Mouse (Mus musculus): ENCODE data around the gene Atxn10.

Atxn10 gene

GRCm38 (mm10) chr15:85474697-85475096, 138.7 kb downstream of the Atxn10 start:
- DNase-seq (ENCODE audit: low spot score): no peak

GRCm38 (mm10) chr15:85477584-85477983, 141.5 kb downstream of the Atxn10 start:
- DNase-seq (ENCODE audit: low spot score): peak; percentile 78

- DNase-seq (ENCODE audit: low spot score): no peak
These were observed 143.3 kb downstream of the Atxn10 start for GRCm38 (mm10) chr15:85479365-85479764.

GRCm38 (mm10) chr15:85479919-85480318, 143.9 kb downstream of the Atxn10 start:
- DNase-seq (ENCODE audit: low spot score): no peak

- DNase-seq (ENCODE audit: low spot score): no peak
These were observed 144.6 kb downstream of the Atxn10 start for GRCm38 (mm10) chr15:85480630-85481029.

- DNase-seq (ENCODE audit: low spot score): no peak
These were observed 152.9 kb downstream of the Atxn10 start for GRCm38 (mm10) chr15:85488900-85489299.

GRCm38 (mm10) chr15:85489751-85490150, 153.7 kb downstream of the Atxn10 start:
- DNase-seq (ENCODE audit: low spot score): peak; percentile 82

- no peak for DNase-seq (ENCODE audit: low spot score)
These were observed 158.1 kb downstream of the Atxn10 start for GRCm38 (mm10) chr15:85494163-85494621.

GRCm38 (mm10) chr15:85497548-85497947, 161.5 kb downstream of the Atxn10 start:
- no peak for DNase-seq (ENCODE audit: low spot score)

- DNase-seq (ENCODE audit: low spot score): peak; percentile 82
These were observed 162.0 kb downstream of the Atxn10 start for GRCm38 (mm10) chr15:85497981-85498475.

- DNase-seq (ENCODE audit: low spot score): no peak
These were observed 164.2 kb downstream of the Atxn10 start for GRCm38 (mm10) chr15:85500267-85500666.

- DNase-seq (ENCODE audit: low spot score): no peak
These were observed 167.1 kb downstream of the Atxn10 start, which contains the start of gene 7530416G11Rik for GRCm38 (mm10) chr15:85503127-85503526. 7530416G11Rik (minus strand) TSS chr15:85503227.

GRCm38 (mm10) chr15:85505118-85505925, 169.3 kb downstream of the Atxn10 start:
- no peak for DNase-seq (ENCODE audit: low spot score)

- DNase-seq (ENCODE audit: low spot score): no peak
These were observed 170.6 kb downstream of the Atxn10 start for GRCm38 (mm10) chr15:85506680-85507079.

- DNase-seq (ENCODE audit: low spot score): peak; percentile 65
These were observed 171.4 kb downstream of the Atxn10 start for GRCm38 (mm10) chr15:85507370-85508014.

Measured in retina, embryonic 14.5 days (tissue).